Mouse (Mus musculus) T-helper 1 cell (primary cell): ENCODE data around the gene Ing5.
"Not testable (repeated sequence)": the region's sequence is repeated elsewhere in the genome, so short reads cannot be mapped to it uniquely, and the experiment has no call there.

ENCODE experiments used
- in situ Hi-C: fragments of 300-600 bp; cut with MboI, MseI; formaldehyde crosslinking; loops from one replicate; pipeline ENCODE4 v1.15.1; 2025; ENCODE audit warnings: high pct_unique_total_duplicates

Gene Ing5

GRCm38 (mm10) chr1:93803556-93804507, at the start of gene Ing5:
Gene Ing5 (plus strand): TSS chr1:93803965.
- in situ Hi-C loops = no loop called here

- in situ Hi-C loops = no loop called here
Observed at GRCm38 (mm10) chr1:93754573-93755290, 49.0 kb upstream of the Ing5 start, which contains the start of gene Thap4. Gene Thap4 (minus strand): TSS chr1:93754864.

- in situ Hi-C loops = no loop called here
Observed at GRCm38 (mm10) chr1:93755291-93755610, 48.5 kb upstream of the Ing5 start.

- in situ Hi-C loops = no loop called here
Observed at GRCm38 (mm10) chr1:93755618-93756017, 48.1 kb upstream of the Ing5 start.

- in situ Hi-C loops = no loop called here
Observed at GRCm38 (mm10) chr1:93756154-93756553, 47.6 kb upstream of the Ing5 start.

DNA sequence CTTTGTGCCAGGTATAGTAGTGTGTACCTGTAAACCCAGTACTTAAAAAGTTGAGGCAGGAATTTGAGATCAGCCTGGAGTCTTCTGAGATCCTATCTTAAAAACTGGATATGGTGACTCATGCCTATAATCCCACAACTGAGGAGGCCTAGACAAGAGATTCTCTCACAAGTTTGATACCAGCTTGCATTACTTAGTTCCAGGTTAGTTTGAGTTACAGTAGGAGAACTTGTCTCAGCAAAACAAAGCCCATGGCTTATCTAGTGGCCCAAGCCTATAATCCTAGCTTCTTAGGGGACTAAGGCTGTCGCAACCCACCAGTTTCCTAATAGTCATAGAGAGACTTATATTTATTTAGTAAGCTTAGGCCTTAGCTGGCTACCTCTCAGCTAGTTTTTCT, 43.7 kb upstream of the Ing5 start:
- in situ Hi-C loops = no loop called here

- in situ Hi-C loops = not testable (repeated sequence)
Observed at GRCm38 (mm10) chr1:93763531-93763930, 40.2 kb upstream of the Ing5 start.

- in situ Hi-C loops = no loop called here
Observed at GRCm38 (mm10) chr1:93764871-93765591, 38.7 kb upstream of the Ing5 start.

GRCm38 (mm10) chr1:93767600-93767999, 36.2 kb upstream of the Ing5 start:
- in situ Hi-C loops = no loop called here

DNA sequence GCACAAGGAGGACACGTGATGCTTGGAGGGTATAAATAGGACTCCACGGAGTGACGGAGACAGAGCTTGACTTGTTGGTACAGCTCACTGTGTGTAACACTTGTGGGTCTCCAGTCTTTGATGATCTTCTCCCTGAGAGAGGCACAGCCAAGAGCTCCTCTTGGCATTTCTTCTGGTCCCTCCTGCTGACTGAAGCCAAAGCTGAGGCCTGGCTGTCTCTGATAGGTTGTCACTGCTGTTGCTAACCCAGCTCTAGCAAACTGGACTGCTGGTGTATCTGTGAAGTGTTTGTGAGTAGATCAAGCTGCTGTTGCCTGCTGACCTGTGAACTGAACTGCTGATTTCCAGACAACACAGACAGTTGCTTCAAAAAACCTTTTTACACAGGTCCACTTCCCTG, 33.9 kb upstream of the Ing5 start:
- in situ Hi-C loops = no loop called here

- in situ Hi-C loops = no loop called here
Observed at GRCm38 (mm10) chr1:93776686-93777085, 27.1 kb upstream of the Ing5 start.

GRCm38 (mm10) chr1:93786912-93787311, 16.9 kb upstream of the Ing5 start:
- in situ Hi-C loops = no loop called here

DNA sequence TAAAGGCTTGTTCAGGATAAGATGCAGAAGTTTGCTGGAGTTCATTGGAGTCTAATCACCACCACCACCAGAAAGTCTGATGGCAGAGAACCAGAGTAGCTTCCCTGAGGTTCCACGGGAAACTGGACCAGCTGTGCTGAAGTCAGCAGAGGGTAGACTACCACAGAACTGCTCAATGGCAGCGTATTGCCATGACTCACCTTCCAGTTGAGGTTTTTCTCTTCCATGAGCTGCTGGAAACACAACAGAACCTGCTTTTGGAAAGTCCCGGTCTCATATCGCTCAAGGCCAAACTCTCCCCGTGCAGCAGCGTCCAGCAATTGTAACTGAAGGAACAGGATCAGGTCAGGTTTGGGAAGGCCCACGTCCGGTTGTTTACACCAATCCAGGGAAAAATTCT, 9.2 kb upstream of the Ing5 start:
- in situ Hi-C loops = no loop called here

DNA sequence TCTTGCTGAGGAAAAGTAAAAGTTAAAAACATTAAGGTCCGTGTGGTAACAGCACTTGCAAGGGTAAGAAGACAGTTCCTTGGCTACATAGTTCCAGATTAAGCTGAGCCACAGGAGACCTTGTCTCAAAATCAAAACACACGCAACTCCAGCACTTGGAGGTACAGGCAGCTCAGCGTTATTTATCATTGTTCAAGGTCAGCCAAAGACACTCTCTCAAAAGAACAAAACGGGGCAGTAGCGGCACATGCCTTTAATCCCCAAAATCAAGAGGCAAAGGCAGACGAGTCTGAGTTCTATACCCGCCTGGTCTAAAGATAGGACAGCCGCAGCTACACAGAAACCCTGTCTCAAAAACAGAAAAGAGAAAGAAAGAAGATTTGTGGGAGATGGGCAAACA, 7.9 kb upstream of the Ing5 start:
- in situ Hi-C loops = no loop called here

GRCm38 (mm10) chr1:93800670-93801503, 2.9 kb upstream of the Ing5 start:
- in situ Hi-C loops = no loop called here

DNA sequence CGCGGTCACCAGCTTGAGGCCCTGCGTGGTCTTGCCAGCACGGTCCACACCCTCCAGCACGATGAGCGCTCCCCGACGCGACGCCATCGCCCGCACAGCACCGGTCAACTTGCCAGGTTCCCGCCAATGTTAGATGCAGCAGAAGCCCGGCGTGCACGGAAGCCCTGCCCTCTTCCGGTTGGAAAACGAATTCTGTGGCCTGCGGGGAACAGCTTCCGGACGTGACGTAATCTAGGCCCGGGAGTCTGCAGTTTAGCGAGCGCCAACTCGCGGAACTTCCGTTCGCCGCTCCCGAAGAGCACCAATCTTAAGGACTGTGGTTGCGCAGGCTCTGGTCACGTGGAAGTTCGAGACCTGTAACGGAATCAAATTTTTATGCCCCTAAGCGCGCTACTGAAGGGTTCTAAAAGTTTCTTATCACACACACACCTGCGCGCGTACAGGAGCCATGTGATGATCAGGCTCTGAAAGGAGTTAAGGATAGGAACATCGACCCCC, 2.0 kb upstream of the Ing5 start, which contains the start of gene Dtymk:
Dtymk (minus strand) TSS at position 194 of the 498 bp plus-strand sequence.
- in situ Hi-C loops = no loop called here

DNA sequence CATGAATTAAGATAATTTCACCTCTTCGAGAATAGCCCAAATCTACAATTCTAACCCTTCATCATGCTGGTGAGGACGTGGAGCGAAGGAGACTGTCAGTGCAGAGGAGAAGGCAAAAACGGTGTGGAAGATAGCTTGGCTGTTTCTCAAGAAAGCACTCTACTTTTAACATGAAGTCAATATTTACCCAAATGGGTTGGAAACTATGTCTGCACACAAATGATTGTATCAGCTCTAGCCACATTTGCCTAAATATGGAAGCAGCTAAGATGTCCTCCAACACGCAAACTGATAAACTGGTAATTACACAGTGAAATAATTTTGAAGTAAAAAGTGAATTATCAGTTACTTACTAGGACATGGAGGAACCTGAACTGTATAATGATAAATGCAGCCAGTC, 994 bp upstream of the Ing5 start:
- in situ Hi-C loops = no loop called here

DNA sequence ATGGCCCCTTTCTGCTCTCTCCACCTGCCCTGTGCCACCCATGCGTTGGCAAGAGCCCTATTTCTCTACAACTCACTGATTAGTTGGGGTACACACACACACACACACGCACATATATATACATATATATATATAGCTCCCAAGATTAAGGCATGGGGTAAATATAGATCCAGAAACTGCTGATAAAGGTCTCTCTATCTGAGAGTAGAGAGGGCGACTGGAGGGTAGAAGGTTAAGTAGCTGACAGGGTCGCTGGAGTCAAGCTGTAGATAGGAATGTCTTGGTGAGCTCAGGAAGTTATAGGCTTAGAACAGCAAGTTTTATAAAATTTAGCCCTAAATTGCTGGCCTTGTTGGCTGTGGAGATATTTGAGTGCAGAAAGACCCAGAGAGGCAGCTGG, 1.1 kb downstream of the Ing5 start:
- in situ Hi-C loops = no loop called here

- in situ Hi-C loops = no loop called here
Observed at GRCm38 (mm10) chr1:93805221-93805951, 1.6 kb downstream of the Ing5 start.

GRCm38 (mm10) chr1:93808871-93809270, 5.1 kb downstream of the Ing5 start:
- in situ Hi-C loops = no loop called here
